Mouse (Mus musculus) hindbrain, embryonic 10.5 days (tissue): ENCODE data around the gene Tspan18. TPM values are rescaled to one million over a fixed set of nuclear protein-coding genes. Genes with fewer than 3 reads are reported as not detected.

Experiments used
- DNase-seq: peaks from one replicate; pipeline ENCODE4 v3.0.0-alpha.2; 2017; ENCODE audit warnings: low spot score
- H3K27ac ChIP-seq: fragments of 300-500 bp; sonication (generic); 2 replicates; pipeline ENCODE4 v1.5.1; 2016; ENCODE audit warnings: mild to moderate bottlenecking, moderate library complexity
- H3K27me3 ChIP-seq: fragments of 300-500 bp; sonication (generic); 2 replicates; pipeline ENCODE4 v1.6.1; 2016; ENCODE audit warnings: mild to moderate bottlenecking; ENCODE audit not compliant: poor library complexity, insufficient read depth, severe bottlenecking
- H3K36me3 ChIP-seq: fragments of 300-500 bp; sonication (generic); 2 replicates; pipeline ENCODE4 v1.6.1; 2016; ENCODE audit warnings: mild to moderate bottlenecking, moderate library complexity
- H3K4me1 ChIP-seq: fragments of 300-500 bp; sonication (generic); replicated peaks from 2 replicates; pipeline ENCODE4 v1.6.1; 2016; ENCODE audit warnings: mild to moderate bottlenecking
- H3K4me3 ChIP-seq: fragments of 300-500 bp; sonication (generic); 2 replicates; pipeline ENCODE4 v1.5.1; 2016; ENCODE audit warnings: mild to moderate bottlenecking, moderate library complexity
- H3K9me3 ChIP-seq: fragments of 300-500 bp; sonication (generic); 2 replicates; pipeline ENCODE4 v1.6.1; 2016; ENCODE audit warnings: mild to moderate bottlenecking, moderate library complexity
- WGBS: fragments of 180-500 bp; shearing (Covaris S2); methylation state at CpG from one replicate; pipeline ENCODE4 v1.1.7; 2016; 5-methylcytosine and 5-hydroxymethylcytosine counted together
- polyA plus RNA-seq: library from polyadenylated mRNA; unstranded; fragments of >200 nt; fragmentation: Nextera tagmentation; extraction: Ambion mirVana; gene quantifications from 2 replicates; pipeline ENCODE4 v1.2.1, GENCODE M21; 2016

Tspan18 gene
- polyA plus RNA-seq, 1 experiment from 2014 or later: 55.1 TPM

- no peaks in the 10 kb centered on the region for H3K9me3 ChIP-seq
- H3K27ac ChIP-seq: peak overlapping the region; percentile 30; the same call in 1 of the 2 replicates
- DNase-seq: no peak
These were observed 168.0 kb downstream of the Tspan18 start for GRCm38 (mm10) chr2:93166295-93166694.

GRCm38 (mm10) chr2:93163750-93164335 is 170.5 kb downstream of the Tspan18 start:
- Histone ChIP-seq H3K4me1 (peaks cover 18% of the 10 kb centered on the region), H3K4me3 (no peak overlapping the region), H3K27me3 (no peaks in the 10 kb centered on the region), H3K36me3 (no peaks in the 10 kb centered on the region), H3K9me3 (no peaks in the 10 kb centered on the region), H3K27ac (no peak overlapping the region)
- 82% methylated on average over 6 of the region's 6 CpGs for WGBS
- DNase-seq: no peak

More at GRCm38 (mm10) chr2:93166295-93166694, 168.0 kb downstream of the Tspan18 start:
- H3K4me1 ChIP-seq: peaks cover 20% of the 10 kb centered on the region
- WGBS: 80% methylated on average over 6 of the region's 6 CpGs
- H3K36me3 ChIP-seq: no peaks in the 10 kb centered on the region
- H3K4me3 ChIP-seq: no peak overlapping the region
- peaks cover 8% of the 10 kb centered on the region; the same call in 1 of the 2 replicates for H3K27me3 ChIP-seq

GRCm38 (mm10) chr2:93163317-93163716 is 171.0 kb downstream of the Tspan18 start:
- Histone ChIP-seq H3K27me3 (no peaks in the 10 kb centered on the region), H3K9me3 (no peaks in the 10 kb centered on the region), H3K27ac (0 out of 2 replicates have a peak overlapping the region, but pooled peaks have one; percentile 9), H3K4me3 (no peak overlapping the region), H3K4me1 (peaks cover 18% of the 10 kb centered on the region), H3K36me3 (no peaks in the 10 kb centered on the region)
- 47% methylated on average over 2 of the region's 2 CpGs for WGBS
- no peak for DNase-seq

- no peak for DNase-seq
- 78% methylated on average over 4 of the region's 4 CpGs for WGBS
- H3K4me1 ChIP-seq: peaks cover 18% of the 10 kb centered on the region
These were observed 171.5 kb downstream of the Tspan18 start for GRCm38 (mm10) chr2:93162791-93163190.

GRCm38 (mm10) chr2:93161914-93162664 is 172.2 kb downstream of the Tspan18 start:
- Histone ChIP-seq H3K36me3 (no peaks in the 10 kb centered on the region), H3K27me3 (no peaks in the 10 kb centered on the region), H3K9me3 (no peaks in the 10 kb centered on the region), H3K4me3 (no peak overlapping the region), H3K27ac (no peak overlapping the region), H3K4me1 (peaks cover 18% of the 10 kb centered on the region)
- DNase-seq: no peak
- WGBS: 88% methylated on average over 7 of the region's 7 CpGs

More at GRCm38 (mm10) chr2:93162791-93163190, 171.5 kb downstream of the Tspan18 start:
- H3K9me3 ChIP-seq: no peaks in the 10 kb centered on the region
- H3K4me3 ChIP-seq: no peak overlapping the region
- no peaks in the 10 kb centered on the region for H3K36me3 ChIP-seq
- H3K27me3 ChIP-seq: no peaks in the 10 kb centered on the region
- H3K27ac ChIP-seq: no peak overlapping the region

GRCm38 (mm10) chr2:93160467-93161035 is 173.8 kb downstream of the Tspan18 start:
- Histone ChIP-seq H3K36me3 (no peaks in the 10 kb centered on the region), H3K9me3 (no peaks in the 10 kb centered on the region), H3K4me1 (peaks cover 10% of the 10 kb centered on the region; the same call in 1 of the 2 replicates), H3K27me3 (no peaks in the 10 kb centered on the region), H3K27ac (peak overlapping the region; percentile 2; the same call in 1 of the 2 replicates), H3K4me3 (no peak overlapping the region)
- DNase-seq: no peak
- WGBS: 77% methylated on average over 4 of the region's 4 CpGs

GRCm38 (mm10) chr2:93154486-93155032 is 179.7 kb downstream of the Tspan18 start:
- no peak for DNase-seq
- H3K36me3 ChIP-seq: no peaks in the 10 kb centered on the region
- 75% methylated on average over 1 of the region's 1 CpGs for WGBS
- no peaks in the 10 kb centered on the region for H3K9me3 ChIP-seq
- no peak overlapping the region for H3K27ac ChIP-seq
- no peak overlapping the region for H3K4me3 ChIP-seq
- H3K27me3 ChIP-seq: 0 out of 2 replicates have a peak, but pooled peaks cover 4% of the 10 kb centered on the region
- peaks cover 18% of the 10 kb centered on the region for H3K4me1 ChIP-seq

GRCm38 (mm10) chr2:93153833-93154232 is 180.5 kb downstream of the Tspan18 start:
- Histone ChIP-seq H3K4me3 (no peak overlapping the region), H3K27ac (no peak overlapping the region), H3K27me3 (0 out of 2 replicates have a peak, but pooled peaks cover 4% of the 10 kb centered on the region), H3K9me3 (no peaks in the 10 kb centered on the region), H3K36me3 (no peaks in the 10 kb centered on the region), H3K4me1 (peaks cover 18% of the 10 kb centered on the region)
- 100% methylated on average over 1 of the region's 1 CpGs for WGBS
- no peak for DNase-seq

GRCm38 (mm10) chr2:93152883-93153491 is 181.3 kb downstream of the Tspan18 start:
- H3K27ac ChIP-seq: no peak overlapping the region
- no peaks in the 10 kb centered on the region for H3K9me3 ChIP-seq
- DNase-seq: no peak
- 88% methylated on average over 7 of the region's 7 CpGs for WGBS
- no peak overlapping the region for H3K4me3 ChIP-seq
- H3K36me3 ChIP-seq: no peaks in the 10 kb centered on the region
- H3K4me1 ChIP-seq: peaks cover 18% of the 10 kb centered on the region
- 0 out of 2 replicates have a peak, but pooled peaks cover 4% of the 10 kb centered on the region for H3K27me3 ChIP-seq

GRCm38 (mm10) chr2:93152191-93152601 is 182.1 kb downstream of the Tspan18 start:
- Histone ChIP-seq H3K4me1 (peaks cover 18% of the 10 kb centered on the region), H3K36me3 (no peaks in the 10 kb centered on the region), H3K27me3 (0 out of 2 replicates have a peak, but pooled peaks cover 4% of the 10 kb centered on the region), H3K9me3 (no peaks in the 10 kb centered on the region), H3K4me3 (no peak overlapping the region), H3K27ac (no peak overlapping the region)
- 81% methylated on average over 6 of the region's 6 CpGs for WGBS
- DNase-seq: no peak
